Mouse (Mus musculus) heart, adult 11 months (tissue): ENCODE measurements around the gene Kctd11.
A peak's percentile ranks its signal among the peaks of the same experiment; 100 is the strongest.
"Not testable (repeated sequence)": the region's sequence is repeated elsewhere in the genome, so short reads cannot be mapped to it uniquely, and the experiment has no call there.

Experiments
- DNase-seq: peaks from one replicate; pipeline ENCODE4 v3.0.0; 2022

The Kctd11 gene

DNA sequence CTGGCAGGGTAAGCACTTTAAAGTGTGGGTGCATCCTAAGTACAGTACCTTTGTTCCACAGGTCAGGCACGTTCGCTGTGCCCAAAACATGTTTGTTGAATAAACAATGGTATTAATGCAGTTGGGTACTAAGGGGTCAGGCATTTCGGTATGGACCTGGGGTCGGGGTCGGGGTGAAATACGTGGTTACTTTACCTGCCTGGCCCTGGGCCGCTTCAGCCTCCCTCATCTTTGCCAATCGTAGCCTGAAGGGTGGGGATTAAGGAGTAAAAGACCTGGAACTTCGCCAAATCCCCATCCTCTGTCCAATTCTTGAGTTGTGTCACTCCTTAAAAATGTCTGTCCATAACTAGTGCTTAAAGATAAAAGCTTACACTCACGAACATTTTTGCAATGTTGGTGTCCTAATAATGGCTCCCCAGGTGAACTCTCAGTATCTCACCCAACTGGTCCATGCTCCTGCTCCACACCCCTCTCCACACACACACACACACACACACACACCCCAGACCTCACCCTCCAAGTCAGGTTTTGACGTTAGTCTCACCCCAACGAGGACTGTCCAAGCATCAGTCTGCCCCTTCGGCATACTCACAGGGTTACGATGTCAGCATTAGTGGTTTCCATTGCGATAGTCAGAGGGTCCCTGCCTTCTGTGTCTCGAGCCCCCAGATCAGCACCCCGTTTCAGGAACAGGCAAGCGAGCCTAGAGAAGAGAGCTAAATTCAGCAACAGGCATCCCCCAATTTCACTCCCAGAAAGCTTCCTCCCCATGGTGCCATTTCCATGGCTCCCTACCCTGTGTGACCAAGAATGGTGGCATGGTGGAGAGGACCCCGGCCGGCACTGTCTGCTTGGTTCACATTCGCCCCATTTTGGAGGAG is 823 bp upstream of the Kctd11 start:
- DNase-seq, result peak; percentile 94

DNA sequence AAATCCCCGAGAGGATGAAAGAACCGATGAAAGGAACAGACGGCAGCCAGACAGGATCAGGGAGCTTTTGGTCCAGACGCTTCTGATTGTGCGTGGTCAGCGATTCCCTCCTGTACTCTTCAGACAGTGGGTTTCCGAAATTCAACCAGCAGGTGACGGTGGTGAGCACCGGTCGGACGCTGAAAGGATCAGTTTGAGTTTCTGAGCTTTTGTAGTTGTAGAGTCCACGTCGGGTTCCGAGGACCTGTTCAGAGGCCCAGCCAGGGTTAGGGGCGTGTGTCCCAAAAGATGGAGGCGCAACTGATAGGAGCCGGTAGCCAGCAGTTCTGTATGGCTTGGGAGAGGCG is 727 bp downstream of the Kctd11 start:
- no peak for DNase-seq

DNA sequence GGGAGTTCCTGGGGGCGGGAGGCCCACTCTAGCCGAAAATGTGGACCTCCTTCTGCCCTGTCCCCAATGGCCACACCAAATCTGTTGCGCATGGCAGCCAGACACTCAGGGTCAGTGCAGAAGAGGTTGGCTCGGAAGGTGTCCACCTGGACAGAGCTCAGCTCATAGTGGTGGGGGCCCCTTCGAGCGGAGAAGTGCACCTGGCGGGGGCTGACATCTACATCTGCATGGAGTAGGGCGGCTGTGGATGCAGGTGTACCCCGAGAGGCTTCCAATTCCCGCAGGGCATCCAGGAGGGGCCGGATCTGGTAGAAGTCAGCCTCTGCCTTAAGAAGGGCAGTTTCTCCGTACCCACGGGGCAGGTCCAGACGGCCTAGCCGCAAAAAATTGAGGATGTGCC is 1.5 kb downstream of the Kctd11 start:
- DNase-seq, result peak; percentile 96

DNA sequence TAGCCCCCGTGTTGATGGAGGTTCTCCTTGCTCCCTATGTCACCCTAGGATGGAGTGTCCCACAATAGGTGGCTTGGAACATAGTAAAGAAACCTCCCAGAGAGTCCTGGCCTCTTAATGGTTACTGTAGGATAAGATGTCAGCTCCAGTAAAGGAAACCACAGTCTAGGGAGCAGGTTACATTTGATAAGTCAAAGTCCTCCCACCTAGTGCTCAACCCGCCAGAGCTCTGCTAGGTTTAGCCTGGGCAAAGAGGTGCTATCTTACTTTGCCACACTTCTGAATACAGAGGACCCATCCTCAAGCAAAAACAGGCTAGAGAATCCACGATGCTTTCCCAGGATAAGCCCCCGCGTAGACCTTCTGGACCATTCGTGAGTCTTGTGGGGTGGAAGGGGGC is 2.3 kb downstream of the Kctd11 start:
- DNase-seq, result no peak

DNA sequence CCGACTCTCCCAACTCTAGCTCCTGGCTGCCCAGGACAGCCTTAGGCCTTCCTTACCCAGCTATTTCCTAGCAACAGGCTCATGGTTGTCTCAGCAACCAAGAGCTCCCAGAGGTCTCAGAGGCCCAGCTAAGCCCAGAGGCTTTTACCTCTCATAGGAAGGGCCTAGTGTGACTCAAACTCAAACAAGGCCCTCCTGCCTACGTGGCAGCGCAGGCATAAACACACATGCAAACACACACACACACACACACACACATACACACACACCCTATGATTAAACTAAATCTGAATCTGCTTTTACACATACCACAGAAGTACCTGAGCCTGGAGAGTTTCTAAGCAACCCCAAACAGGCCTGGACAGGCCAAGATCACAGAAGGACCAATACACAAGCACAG is 2.8 kb downstream of the Kctd11 start:
- no peak for DNase-seq

DNA sequence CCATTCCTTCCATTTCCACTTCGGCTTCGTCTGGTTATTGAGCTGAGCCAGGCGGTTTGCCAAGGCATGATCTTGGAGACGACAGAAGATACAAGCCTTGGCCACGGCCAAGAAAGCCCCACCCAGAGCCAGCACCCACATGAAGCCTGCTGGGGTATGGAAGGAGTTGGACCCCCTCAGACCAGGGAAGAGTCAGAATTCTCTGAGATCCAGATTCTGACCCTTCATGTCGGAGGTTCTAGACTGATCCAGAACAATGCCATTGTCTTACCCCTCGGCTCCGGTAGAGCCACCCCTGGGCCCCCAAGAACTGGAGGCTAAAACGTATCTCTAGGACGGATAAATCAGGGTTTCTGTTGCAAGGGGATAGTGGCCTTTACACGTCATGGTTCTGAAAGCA is 3.3 kb downstream of the Kctd11 start, which contains the start of gene Tmem95:
Gene Tmem95, minus strand, starts transcription at position 141 of the 400 bp plus-strand sequence.
- peak; percentile 90 for DNase-seq

DNA sequence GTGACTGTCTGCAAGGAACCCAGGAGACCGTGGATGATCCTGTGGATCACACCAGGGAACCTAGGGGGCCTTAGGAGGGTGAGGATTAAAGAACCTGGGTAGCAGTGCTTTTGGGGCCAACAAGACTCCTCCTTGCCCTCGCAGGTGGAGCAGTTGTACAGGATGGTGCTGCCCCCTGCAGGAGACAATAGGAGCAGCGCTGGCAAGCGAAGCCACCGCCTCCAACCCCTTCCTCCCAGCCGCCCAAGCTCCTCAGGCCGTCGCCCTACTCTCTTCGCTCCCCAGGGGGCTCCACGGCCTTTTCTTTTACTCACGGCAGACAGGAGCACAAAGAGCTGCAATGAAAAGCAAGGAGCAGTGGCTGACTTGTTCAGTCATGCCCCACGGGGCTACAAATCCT is 4.3 kb downstream of the Kctd11 start:
- DNase-seq, result peak; percentile 99

DNA sequence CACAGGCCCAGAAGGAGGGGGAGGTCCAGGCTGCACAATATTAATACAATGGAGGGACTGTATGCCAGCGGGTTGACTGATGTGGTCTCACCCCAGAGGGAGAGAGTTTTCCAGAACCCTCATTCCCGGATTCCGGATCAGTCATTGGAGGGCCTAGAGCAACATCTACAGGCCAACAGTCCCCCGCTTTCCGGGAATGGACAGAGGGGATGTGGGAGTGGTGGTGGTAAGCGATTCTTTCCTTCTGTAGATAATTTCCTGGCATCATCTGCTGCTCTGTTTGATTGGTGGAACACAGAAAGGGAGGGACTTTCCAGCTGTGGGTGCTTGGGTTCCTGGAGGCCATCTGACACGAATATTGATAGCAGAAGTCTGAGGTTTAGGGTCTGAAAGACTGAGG is 5.0 kb downstream of the Kctd11 start:
- peak; percentile 99 for DNase-seq

DNA sequence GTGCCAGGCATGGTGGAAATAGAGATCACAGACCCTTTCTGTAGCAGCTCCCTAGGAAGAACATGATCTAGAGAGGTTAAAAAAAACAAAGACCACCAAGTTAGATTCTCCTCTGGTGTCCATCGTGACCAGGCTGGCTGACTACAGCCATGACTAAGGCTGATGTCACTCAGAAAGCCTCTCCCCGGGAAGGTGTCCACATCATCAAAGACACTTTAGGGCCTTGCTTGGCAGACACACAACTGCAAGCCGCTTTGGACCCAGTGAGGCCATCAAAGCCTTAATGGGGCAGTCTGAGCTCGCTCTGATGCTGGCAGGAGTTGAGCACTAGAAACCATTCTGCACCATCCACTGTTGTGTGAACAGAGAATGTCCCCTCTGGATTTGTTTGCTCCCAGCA is 8.8 kb downstream of the Kctd11 start:
- DNase-seq, result no peak

DNA sequence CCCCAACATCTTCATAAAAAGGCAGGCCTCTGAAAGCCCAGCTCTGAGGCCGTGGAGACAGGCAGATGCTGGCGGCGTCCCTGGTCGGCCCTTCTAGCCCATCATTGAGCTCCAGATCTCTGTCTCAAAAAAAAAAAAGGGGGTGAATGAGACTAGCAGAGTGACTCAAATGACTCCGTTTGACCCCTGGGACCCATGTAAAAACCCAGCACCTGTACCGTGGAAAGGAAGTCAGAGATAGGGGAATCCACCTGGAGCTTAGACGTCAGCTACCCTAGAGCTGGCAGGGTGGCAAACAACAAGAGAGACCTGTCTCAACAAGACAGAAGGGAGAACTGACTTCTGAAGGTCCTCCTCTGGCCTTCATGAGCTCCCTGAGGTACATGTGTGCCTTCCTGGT is 9.4 kb downstream of the Kctd11 start:
- no peak for DNase-seq

DNA sequence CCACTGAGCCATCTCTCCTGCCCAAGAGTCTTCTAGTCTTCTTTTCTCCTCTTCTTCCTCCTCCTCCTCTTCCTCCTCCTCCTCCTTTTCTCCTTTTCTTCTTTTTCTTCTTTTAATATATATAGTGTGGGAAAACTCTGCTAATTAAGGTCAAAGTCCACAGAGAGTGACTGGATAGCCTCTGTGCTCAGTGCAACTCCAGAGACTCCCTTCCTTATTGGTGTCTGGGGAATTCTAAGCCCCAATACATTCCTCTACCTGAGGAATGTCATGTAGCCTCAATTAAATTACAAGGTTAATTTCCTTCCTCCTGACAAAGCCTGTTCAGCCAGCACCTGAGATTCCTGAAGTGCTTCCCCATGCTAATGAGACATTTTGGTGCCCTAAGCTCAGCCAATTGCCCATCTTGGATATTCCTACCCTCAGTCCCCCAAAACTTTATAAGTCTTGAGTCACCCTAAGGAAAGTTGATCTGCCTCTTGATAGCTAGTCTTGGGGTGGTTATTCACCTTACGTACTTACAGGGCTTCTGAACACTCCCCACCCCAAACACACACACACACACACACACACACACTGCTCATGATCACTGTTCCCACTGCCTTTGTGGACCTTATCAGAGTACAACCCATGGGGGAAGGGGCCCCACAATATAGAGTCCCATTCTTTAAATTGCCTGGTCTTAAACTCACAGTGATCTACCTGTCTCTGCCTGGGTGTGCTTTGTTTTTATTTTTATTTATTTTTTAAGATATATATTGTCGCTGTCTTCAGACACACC is 10.7 kb downstream of the Kctd11 start:
- DNase-seq, result no peak

DNA sequence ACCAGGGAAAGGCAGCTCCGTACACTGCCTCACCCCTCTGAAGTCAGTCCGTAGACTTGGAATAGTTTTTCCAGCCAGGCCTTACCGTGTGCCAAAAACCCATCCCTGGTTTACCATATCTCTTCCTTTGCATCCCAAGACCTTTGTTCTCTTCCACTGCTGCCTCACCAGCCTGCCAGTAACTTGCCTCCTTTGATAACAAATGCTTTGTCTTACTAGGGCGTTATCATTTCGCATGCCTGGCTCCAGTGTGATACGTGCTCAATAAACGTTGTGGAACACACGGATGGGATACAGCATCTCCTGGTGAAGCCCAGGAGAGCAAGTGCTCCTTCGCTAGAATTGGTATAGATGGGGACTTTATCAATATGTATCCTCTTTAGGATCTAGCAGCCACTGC is 13.9 kb downstream of the Kctd11 start:
- peak; percentile 88 for DNase-seq

DNA sequence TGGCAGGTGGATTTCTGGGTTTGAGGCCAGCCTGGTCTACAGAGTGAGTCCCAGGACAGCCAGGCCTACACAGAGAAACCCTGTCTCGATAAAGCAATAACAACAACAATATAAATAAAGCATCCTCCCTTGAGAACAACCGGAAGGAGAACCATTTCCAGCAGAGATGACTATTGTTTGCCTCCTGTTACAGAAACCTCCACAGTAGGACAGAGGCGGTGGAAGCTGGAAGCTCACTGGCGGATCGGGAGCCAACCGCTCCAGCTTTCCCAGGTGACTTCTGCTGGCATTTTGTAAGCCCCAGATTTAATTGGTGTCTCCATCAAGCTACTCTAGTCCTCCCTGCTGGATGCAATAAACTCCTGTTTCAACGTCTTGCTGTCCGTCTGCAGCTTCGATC is 15.6 kb downstream of the Kctd11 start:
- DNase-seq, result peak; percentile 84

DNA sequence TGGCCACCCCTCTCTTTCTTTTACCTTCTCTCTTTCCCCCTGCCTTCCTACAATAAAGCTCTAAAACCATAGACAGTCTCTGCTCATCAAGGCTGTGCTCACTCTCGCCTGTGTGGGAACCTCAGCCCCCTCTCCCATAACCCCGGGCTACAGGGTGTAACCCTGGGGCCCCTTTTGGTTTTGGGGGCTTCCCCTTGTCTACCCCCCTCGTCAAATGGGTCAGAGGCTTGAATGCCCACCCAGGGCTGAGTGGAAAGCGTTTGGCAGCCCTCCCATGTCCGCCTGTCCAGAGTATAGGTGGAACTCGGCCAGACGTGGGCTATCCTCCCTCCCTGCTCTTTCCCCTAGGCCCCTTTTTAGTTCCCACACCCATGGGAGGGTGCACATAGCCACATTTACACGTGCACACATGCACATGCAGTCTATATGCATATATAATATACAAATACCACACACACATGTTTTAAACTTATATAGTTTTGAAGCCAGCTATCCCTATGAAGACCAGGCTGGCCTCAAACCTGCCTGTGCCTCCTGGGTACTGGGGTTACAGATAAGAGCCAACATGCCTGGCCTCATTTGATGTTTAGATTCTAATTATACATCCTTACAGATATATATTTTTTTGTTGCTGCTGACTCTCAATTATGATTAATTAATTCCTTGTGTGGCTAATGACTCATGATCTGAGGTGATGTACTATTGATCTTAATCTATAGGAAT is 16.9 kb downstream of the Kctd11 start:
- peak; percentile 78 for DNase-seq

DNA sequence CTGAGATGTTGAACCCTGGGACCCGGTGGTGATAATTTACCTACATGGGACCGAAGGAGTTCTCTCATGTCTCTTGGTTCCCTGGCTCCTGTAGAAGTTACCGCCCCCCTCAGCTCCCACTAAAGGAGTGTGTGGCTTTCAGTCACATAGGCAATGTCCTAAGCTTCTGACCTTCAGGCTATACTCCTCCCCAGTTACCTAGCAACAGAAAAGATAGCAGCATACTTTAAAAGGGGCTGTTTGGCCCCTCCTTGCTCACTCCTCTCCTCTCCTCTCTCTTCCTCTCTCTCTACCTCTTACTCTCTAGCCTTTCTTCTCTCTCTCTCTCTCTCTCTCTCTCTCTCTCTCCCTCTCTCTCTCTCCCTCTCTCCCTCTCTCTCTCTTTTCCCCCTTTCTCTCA is 17.5 kb downstream of the Kctd11 start:
- DNase-seq, result not testable (repeated sequence)

DNA sequence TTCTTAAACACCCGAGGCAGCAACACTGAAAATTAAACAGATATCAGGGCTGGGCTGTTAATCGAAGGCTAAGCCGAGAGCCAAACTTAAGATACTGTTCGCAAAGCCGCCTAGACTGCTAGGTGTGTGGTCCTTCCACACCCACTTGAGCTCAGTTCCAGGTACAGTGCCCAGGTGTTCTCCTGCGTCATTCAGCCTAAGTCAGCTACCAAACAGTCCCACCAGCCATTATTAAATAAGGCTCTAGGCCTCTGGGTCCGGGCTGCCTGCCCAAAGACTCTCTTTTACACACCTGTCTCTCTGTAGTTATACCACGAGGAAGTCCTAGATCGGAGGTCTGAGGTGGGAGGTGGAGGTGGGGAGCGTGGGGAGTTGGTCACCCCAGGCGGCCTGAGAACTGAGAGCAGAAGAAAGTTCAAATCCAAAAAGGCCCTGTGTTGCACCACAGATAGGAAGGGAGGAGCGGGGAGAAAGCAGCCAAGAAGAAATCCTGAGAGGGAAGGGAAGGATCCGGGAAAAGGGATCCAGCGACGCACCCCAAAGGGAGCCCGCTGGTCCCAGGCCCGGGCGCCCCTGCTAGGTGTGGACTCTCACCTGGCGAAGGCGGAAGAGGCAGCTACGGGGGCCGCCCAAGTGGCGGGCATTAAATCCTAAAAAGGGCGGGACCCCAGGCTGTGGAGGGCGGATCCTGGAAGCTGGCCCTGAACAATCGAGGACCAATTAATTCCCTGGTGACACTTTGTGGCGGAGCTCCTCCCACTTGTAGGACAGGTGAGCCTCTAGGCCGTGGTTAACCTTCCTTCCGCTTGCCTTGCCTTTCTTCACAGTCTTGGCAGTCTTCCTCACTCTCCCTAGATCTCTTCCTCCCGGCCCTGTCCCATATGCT is 22.9 kb downstream of the Kctd11 start, which contains the start of gene Tnk1:
Gene Tnk1, minus strand, starts transcription at position 618 of the 886 bp plus-strand sequence.
- DNase-seq, result peak; percentile 87

DNA sequence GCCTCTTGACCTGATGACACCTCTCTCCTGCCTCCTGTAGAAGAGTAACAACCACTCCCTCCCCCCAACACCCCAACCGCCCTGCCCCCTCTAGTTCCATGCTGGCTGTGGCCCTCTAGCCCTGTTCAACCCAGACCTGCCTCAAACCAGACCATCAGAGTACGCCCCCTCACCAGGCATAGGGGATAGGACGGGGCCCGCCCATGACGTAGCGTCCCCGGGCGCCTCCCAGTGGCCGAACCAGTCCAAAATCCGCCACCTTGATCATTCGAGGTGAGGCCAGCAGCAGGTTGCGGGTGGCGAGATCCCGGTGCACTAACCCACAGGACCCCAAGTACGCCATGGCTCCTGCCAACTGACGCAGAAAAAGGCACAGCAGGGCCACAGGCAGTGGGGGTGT is 25.9 kb downstream of the Kctd11 start:
- DNase-seq, result peak; percentile 94

DNA sequence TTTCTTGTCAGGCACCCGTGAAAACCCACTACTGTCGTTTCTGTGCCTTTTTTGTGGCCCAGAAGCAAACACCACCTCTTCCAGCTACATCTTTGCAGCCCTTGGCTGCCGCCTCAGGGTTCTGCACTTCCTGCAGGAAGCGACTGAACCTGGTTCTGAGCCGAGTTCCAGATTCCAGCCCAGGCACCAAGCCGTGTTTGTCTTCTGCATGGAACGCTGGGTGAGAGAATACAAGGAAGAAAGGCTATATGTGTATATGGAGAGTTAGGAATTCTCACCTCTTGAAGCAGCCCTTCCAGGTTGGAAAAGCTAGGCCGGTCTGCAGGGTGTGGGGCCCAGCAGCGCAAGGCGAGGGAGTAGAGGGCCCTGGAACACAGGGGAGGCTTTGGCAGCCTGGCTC is 26.5 kb downstream of the Kctd11 start:
- peak; percentile 93 for DNase-seq

DNA sequence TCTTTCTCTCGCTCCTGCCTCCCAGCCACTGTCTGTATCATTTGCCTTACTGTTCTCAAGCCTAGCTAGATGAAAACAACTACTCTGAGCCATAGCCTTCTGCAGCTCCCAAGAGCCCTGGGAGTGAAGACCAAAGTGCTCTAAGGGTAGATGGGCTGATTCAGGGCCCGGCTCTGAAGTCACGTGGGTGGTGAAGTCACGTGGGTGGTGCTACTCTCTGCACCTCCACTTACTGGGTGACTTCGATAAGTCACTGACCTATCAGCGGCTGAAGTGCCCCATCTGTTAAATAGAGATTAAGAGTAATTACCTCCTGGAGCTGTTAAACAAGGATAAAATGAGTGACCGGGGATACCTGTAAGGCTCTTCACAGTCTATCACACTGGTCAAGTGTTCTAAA is 27.2 kb downstream of the Kctd11 start:
- peak; percentile 93 for DNase-seq

DNA sequence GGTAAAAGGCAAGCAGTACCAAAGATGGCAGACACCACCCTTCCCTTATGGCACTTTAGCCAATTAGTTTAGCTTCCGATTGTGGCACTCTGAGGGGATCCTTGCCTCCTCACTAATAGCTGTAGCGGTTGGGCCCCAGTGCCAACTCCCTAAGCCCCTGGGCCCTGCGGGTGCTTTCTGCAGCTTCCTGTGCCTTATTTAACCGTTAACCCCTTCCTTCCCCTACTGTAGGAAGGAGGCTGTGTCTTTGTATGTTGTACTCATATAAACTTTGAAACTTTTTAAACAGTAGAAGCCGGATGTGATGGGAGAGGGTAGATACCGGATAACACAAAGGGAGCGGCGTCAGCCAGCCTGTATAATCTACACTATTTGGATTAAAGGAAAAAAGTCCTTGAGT is 30.5 kb downstream of the Kctd11 start:
- no peak for DNase-seq

DNA sequence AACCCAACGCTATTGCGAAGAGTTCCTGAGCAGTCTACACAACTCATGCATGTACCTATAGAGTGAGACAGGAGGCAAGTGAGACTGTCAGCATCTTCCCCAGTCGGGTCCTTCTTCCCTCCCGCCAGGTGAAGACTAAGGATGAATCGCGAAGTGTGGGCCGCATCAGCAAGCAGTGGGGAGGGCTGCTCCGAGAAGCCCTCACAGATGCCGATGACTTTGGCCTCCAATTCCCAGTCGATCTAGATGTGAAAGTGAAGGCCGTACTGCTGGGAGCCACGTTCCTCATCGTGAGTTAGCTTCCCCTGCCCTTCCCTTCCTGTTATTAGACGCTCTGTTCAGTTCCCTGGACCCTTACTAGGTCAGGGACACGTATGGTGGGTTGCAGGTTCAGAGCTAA is 31.3 kb downstream of the Kctd11 start:
- no peak for DNase-seq

DNA sequence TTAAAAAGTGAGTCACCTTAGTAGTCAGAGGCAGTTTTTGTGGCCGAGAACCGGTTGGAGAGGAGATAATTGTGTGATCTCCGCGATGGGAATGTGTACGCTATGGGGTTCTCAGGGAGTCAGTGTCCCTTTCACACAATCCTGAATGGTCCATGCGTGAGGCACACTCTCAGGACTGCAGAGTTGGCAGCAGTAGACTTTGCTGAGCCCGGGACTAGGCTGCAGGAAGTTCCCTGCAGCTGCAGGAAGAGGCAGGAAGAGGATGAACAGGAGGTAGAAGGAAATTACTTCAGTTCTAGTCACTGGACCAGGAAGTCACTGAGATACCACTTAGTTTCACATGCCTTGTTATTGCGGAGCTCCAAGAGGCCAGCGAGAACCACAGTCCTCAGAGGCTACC is 32.1 kb downstream of the Kctd11 start:
- DNase-seq, result peak; percentile 96
